Mouse (Mus musculus): Measurements from ENCODE around the gene Pctp. TPM values are rescaled to one million over a fixed set of nuclear protein-coding genes. Genes with fewer than 3 reads are reported as not detected.
A peak's percentile ranks its signal among the peaks of the same experiment; 100 is the strongest.

The Pctp gene
- total and polyA plus RNA-seq, 3 experiments: 24.6 to 31.8 (median 28.0) TPM

DNA sequence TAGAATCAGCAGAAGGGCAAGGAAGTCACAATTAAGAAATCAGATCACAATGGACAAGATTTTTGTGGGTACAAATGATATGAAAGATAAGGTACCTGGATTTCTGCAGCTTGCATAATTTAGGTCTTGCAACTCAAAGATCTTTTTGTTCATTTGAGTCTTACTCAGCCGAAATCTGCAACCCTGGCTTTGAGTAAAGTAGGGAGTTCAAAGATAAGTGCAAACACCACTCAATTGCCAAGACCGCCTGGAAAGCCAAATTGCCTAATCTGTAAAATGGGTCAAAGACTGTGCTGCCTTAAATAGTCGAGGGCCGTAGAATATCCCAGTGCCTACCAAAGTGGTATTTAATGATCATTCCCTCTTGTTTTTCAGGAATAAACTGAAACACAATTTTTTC is 692 bp upstream of the Pctp start:
- Histone ChIP-seq H3K36me3 (replicated peaks in 1 of 2; ENCODE audit: control insufficient read depth in 1 of 2, insufficient read depth in 1 of 2, low read length in 1 of 2) (peaks cover 0 to 28% of the 10 kb centered on the region in 2 experiments), H3K4me2 (ENCODE audit: insufficient read depth, low read depth, poor library complexity, severe bottlenecking) (peak overlapping the region; percentile 90; the same call in 1 of the 2 replicates), H3K79me2 (replicated peaks; ENCODE audit: control insufficient read depth, extremely low read depth, insufficient read depth, poor library complexity, severe bottlenecking) (no peaks in the 10 kb centered on the region), H3K27me3 (replicated peaks) (peaks cover 3% of the 10 kb centered on the region), H3K4me1 (ENCODE audit: control insufficient read depth in 1 of 2, insufficient read depth in 2 of 2) (peaks cover 4 to 24% of the 10 kb centered on the region in 2 experiments; a peak in 3 of 4 replicates), H3K27ac (ENCODE audit: insufficient read depth, low read depth) (no peak overlapping the region), H3K4me3 (replicated peaks in 1 of 3; ENCODE audit: low read depth in 2 of 3, low read length in 2 of 3, poor library complexity in 1 of 3) (no peak overlapping the region), H3K9me3 (replicated peaks; ENCODE audit: low read length) (no peaks in the 10 kb centered on the region), H3K9ac (ENCODE audit: insufficient read depth, low read depth) (peak overlapping the region; percentile 30; the same call in 1 of the 2 replicates)
- in situ Hi-C loops (cut with MboI; ENCODE audit: low pct_ligation_motif_present, low pct_unique_long_range_greater_than_20kb, low sequenced_read_pairs): no loop called here
- dilution Hi-C loops (cut with MboI; ENCODE audit: extremely low pct_ligation_motif_present, extremely low pct_unique_long_range_greater_than_20kb, low sequenced_read_pairs): no loop called here
- DNase-seq (ENCODE audit: extremely low read depth): no peak
- TF ChIP-seq USF2 (conservative IDR thresholded peaks at IDR 0.05; ENCODE audit: low read depth, low read length) (no peak), NELFE (IDR thresholded peaks at IDR 0.05; ENCODE audit: low read depth, low read length) (no peak), RCOR1 (conservative IDR thresholded peaks at IDR 0.05; ENCODE audit: low read depth, low read length) (no peak), RAD21 (IDR thresholded peaks at IDR 0.05; ENCODE audit: low read depth, low read length) (no peak), TCF12 (IDR thresholded peaks at IDR 0.05; ENCODE audit: low read depth, low read length) (no peak), BHLHE40 (IDR thresholded peaks at IDR 0.05; ENCODE audit: low read depth, low read length) (no peak), MEF2A (IDR thresholded peaks at IDR 0.05; ENCODE audit: borderline replicate concordance, low read depth, low read length) (no peak), ZC3H11A (IDR thresholded peaks at IDR 0.05; ENCODE audit: low read depth, low read length) (no peak), PAX5 (IDR thresholded peaks at IDR 0.05; ENCODE audit: low read length) (no peak), JUND (conservative IDR thresholded peaks at IDR 0.05; ENCODE audit: low read depth, low read length) (no peak), ETS1 (conservative IDR thresholded peaks at IDR 0.05; ENCODE audit: low read depth, low read length) (no peak), ZMIZ1 (IDR thresholded peaks at IDR 0.05; ENCODE audit: low read depth, low read length) (no peak)

DNA sequence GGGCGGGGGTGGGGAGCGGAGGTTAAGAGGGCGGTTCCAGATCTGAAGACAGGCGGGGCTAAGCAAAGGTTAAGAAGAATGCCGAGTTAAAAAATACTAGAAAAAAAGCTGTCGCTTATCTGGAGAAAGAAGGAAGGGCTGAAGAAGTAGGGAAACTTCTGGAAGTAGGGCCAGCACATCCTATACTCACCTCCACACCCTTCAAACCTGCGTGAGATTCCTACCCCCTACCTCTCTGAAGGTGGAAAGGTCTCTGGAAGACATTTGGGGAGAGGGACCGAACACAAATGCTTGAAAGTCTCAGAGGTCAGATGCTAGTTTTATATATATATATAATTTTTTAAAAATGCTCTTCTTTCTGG is 274 bp upstream of the Pctp start:
- dilution Hi-C loops (cut with MboI; ENCODE audit: extremely low pct_ligation_motif_present, extremely low pct_unique_long_range_greater_than_20kb, low sequenced_read_pairs) (no loop called here), in situ Hi-C loops (cut with MboI; ENCODE audit: low pct_ligation_motif_present, low pct_unique_long_range_greater_than_20kb, low sequenced_read_pairs) (no loop called here)
- peaks cover 3% of the 10 kb centered on the region for H3K27me3 ChIP-seq (replicated peaks)
- TF ChIP-seq TBP (conservative IDR thresholded peaks at IDR 0.05; ENCODE audit: low read depth, low read length): no peak; the same call in 1 of the 2 replicates
- TF ChIP-seq RCOR1 (conservative IDR thresholded peaks at IDR 0.05; ENCODE audit: low read depth, low read length): no peak
- TF ChIP-seq SMC3 (IDR thresholded peaks at IDR 0.05; ENCODE audit: low read depth, low read length): no peak
- TF ChIP-seq ELF1 (IDR thresholded peaks at IDR 0.05; ENCODE audit: low read depth, low read length): no peak
- no peak for TF ChIP-seq KAT2A (IDR thresholded peaks at IDR 0.05; ENCODE audit: insufficient replicate concordance, low read length)
- no peak for TF ChIP-seq RAD21 (IDR thresholded peaks at IDR 0.05; ENCODE audit: low read depth, low read length)
- no peak for TF ChIP-seq NELFE (IDR thresholded peaks at IDR 0.05; ENCODE audit: low read depth, low read length)
- TF ChIP-seq USF1 (IDR thresholded peaks at IDR 0.05; ENCODE audit: low read depth, low read length): no peak
- TF ChIP-seq ETS1 (conservative IDR thresholded peaks at IDR 0.05; ENCODE audit: low read depth, low read length): no peak
- TF ChIP-seq IRF4 (IDR thresholded peaks at IDR 0.05; ENCODE audit: low read depth, low read length): no peak
- TF ChIP-seq CHD2 (IDR thresholded peaks at IDR 0.05; ENCODE audit: low read length): no peak
- TF ChIP-seq GABPA (IDR thresholded peaks at IDR 0.05; ENCODE audit: insufficient replicate concordance, low read depth, low read length): no peak
- TF ChIP-seq JUN (IDR thresholded peaks at IDR 0.05; ENCODE audit: insufficient read depth, low read depth, low read length): no peak
- TF ChIP-seq BHLHE40 (IDR thresholded peaks at IDR 0.05; ENCODE audit: low read depth, low read length): no peak
- no peak for TF ChIP-seq ZC3H11A (IDR thresholded peaks at IDR 0.05; ENCODE audit: low read depth, low read length)
- no peak for TF ChIP-seq PAX5 (IDR thresholded peaks at IDR 0.05; ENCODE audit: low read length)
- no peak for TF ChIP-seq UBTF (IDR thresholded peaks at IDR 0.05; ENCODE audit: low read depth, low read length)
- TF ChIP-seq ZKSCAN1 (IDR thresholded peaks at IDR 0.05; ENCODE audit: borderline replicate concordance, low read depth, low read length): no peak
- TF ChIP-seq MEF2A (IDR thresholded peaks at IDR 0.05; ENCODE audit: borderline replicate concordance, low read depth, low read length): no peak
- TF ChIP-seq HCFC1 (IDR thresholded peaks at IDR 0.05; ENCODE audit: low read depth, low read length): no peak
- peak overlapping the region; percentile 30 for H3K9ac ChIP-seq (ENCODE audit: insufficient read depth, low read depth)
- no peak overlapping the region for H3K27ac ChIP-seq (ENCODE audit: insufficient read depth, low read depth)
- peaks cover 0 to 29% of the 10 kb centered on the region in 2 experiments for H3K36me3 ChIP-seq (replicated peaks in 1 of 2; ENCODE audit: control insufficient read depth in 1 of 2, insufficient read depth in 1 of 2, low read length in 1 of 2)
- peak overlapping the region; percentile 23 to 65 (median 48) for H3K4me3 ChIP-seq (replicated peaks in 1 of 3; ENCODE audit: low read depth in 2 of 3, low read length in 2 of 3, poor library complexity in 1 of 3)
- peaks cover 4 to 24% of the 10 kb centered on the region in 2 experiments; a peak in 3 of 4 replicates for H3K4me1 ChIP-seq (ENCODE audit: control insufficient read depth in 1 of 2, insufficient read depth in 2 of 2)
- DNase-seq (ENCODE audit: extremely low read depth): no peak
- no peaks in the 10 kb centered on the region for H3K79me2 ChIP-seq (replicated peaks; ENCODE audit: control insufficient read depth, extremely low read depth, insufficient read depth, poor library complexity, severe bottlenecking)
- peak overlapping the region; percentile 90 for H3K4me2 ChIP-seq (ENCODE audit: insufficient read depth, low read depth, poor library complexity, severe bottlenecking)
- no peaks in the 10 kb centered on the region for H3K9me3 ChIP-seq (replicated peaks; ENCODE audit: low read length)

Data from CH12.LX (cell line).